Mouse (Mus musculus): ENCODE results near the gene Ankrd27. TPM values are rescaled to one million over a fixed set of nuclear protein-coding genes. Genes with fewer than 3 reads are reported as not detected.

Ankrd27 gene
- polyA plus RNA-seq, 1 experiment from 2014 or later: 25.1 TPM

DNA sequence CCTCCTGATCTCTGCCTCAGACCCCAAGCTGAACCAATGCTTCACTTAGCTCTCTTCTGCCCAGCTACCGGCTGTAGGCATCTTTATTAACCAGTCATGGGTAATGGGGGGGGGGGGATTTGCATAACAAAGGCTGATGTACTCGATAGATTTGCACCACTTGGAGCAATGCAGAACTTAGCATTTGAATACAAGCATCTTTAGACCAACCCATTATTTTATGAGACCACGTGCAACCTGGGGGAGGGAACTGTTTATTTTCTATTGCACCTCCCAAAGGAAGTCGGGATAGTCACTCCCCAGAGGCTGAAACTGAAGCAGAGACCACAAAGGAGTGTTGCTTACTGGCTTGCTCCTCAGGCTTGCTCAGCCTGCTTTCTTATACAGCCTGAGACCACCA lies 31.5 kb downstream of the Ankrd27 start:
- H3K4me2 ChIP-seq (replicated peaks): no peak overlapping the region
- 23% methylated on average over 4 of the region's 4 CpGs for WGBS
- ATAC-seq (ENCODE audit: low FRiP score, low read depth): no peak

DNA sequence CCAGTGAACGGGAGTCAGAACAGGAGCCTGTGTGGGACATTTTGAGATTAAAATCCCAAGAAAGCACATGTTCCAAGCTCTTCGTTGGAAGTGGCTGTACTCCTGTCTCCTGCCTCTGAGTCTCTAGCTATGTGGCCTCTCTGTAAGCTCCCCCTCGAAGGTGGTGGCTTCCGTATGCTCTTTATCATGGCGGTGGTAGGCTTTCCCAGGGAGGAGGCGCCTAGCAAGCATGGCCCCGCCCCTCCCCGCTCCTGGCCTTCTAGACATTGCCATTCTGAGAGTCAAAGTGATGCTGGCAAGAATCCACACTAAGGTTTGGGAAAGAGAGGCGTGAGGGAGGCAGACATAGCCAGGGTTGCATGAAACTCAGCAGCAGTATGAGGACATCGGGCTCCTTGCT lies 36.6 kb downstream of the Ankrd27 start:
- no peaks in the 10 kb centered on the region for H3K27me3 ChIP-seq (replicated peaks)
- ATAC-seq (ENCODE audit: low FRiP score, low read depth): no peak
- no peak overlapping the region for H3K27ac ChIP-seq
- H3K9ac ChIP-seq: no peak overlapping the region
- WGBS: 91% methylated on average over 10 of the region's 10 CpGs
- H3K36me3 ChIP-seq: peaks cover 57% of the 10 kb centered on the region
- H3K9me3 ChIP-seq: no peaks in the 10 kb centered on the region
- no peak overlapping the region for H3K4me2 ChIP-seq (replicated peaks)
- no peak overlapping the region for H3K4me3 ChIP-seq
- no peaks in the 10 kb centered on the region for H3K4me1 ChIP-seq

More for the DNA sequence above, 31.5 kb downstream of the Ankrd27 start:
- Histone ChIP-seq H3K4me3 (no peak overlapping the region), H3K9me3 (no peaks in the 10 kb centered on the region), H3K4me1 (no peaks in the 10 kb centered on the region), H3K27ac (no peak overlapping the region), H3K27me3 (replicated peaks) (no peaks in the 10 kb centered on the region), H3K9ac (no peak overlapping the region), H3K36me3 (peaks cover 64% of the 10 kb centered on the region)

DNA sequence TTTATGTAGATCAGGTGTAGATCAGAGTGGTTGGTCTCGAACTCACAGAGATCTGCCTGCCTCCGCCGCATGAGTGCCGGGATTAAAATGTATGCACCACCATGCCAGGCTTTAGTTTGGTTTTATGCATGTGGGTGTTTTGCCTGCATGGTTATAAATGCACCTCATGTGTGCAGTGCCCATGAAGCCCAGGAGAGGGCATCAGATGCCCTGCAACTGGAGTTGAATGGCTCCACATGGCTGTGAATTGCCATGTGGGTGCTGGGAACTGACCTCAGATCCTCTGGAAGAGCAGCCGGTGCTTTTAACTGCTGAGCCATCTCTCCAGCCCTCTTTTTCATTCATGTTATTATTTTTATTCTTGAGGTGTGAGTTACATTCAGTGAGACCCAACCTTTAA lies 40.0 kb downstream of the Ankrd27 start:
- 98% methylated on average over 5 of the region's 5 CpGs for WGBS
- H3K27ac ChIP-seq: no peak overlapping the region
- H3K27me3 ChIP-seq (replicated peaks): no peaks in the 10 kb centered on the region
- H3K36me3 ChIP-seq: peaks cover 60% of the 10 kb centered on the region
- H3K4me3 ChIP-seq: no peak overlapping the region
- H3K4me1 ChIP-seq: no peaks in the 10 kb centered on the region
- no peak overlapping the region for H3K9ac ChIP-seq
- H3K9me3 ChIP-seq: no peaks in the 10 kb centered on the region
- no peak for ATAC-seq (ENCODE audit: low FRiP score, low read depth)
- H3K4me2 ChIP-seq (replicated peaks): no peak overlapping the region

DNA sequence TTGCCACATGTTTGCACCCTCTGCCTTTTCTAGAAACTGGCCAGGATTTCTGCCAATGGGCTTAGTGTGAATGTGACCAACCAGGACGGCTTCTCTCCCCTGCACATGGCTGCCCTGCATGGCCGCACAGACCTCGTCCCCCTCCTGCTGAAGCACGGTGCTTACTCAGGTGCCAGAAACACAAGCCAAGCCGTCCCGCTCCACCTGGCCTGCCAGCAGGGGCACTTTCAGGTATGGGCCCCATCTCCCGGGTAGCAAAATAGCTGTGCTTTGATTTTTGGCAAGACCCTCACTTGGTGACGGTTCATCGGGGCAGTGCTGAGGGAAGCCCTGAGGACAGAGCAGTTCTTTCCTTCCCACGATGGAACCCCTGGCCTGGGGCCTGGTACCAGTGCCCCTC lies 41.3 kb downstream of the Ankrd27 start:
- 95% methylated on average over 10 of the region's 10 CpGs for WGBS
- Histone ChIP-seq H3K4me2 (replicated peaks) (no peak overlapping the region), H3K4me1 (no peaks in the 10 kb centered on the region), H3K27me3 (replicated peaks) (no peaks in the 10 kb centered on the region), H3K9ac (no peak overlapping the region), H3K4me3 (no peak overlapping the region), H3K27ac (no peak overlapping the region), H3K36me3 (peaks cover 61% of the 10 kb centered on the region), H3K9me3 (no peaks in the 10 kb centered on the region)
- ATAC-seq (ENCODE audit: low FRiP score, low read depth): no peak

DNA sequence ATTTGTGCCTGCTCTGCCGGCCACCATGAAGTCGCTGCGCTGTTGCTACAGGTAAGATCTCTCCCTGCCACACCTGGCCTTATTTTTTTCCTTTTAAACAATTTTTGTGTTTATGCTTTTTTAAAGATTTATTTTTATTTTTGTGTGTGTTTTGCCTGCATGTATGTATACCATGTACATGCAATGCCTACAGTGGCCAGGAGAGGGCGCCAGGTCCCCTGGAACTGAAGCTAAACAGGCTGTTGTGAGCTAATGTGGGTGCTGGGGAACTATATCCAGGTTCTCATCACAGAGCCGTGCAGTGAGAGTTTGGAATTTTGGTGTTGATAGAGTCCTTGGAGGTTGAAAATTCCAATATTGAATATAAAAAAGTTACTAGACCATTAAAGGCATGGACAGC lies 42.5 kb downstream of the Ankrd27 start:
- H3K36me3 ChIP-seq: peaks cover 56% of the 10 kb centered on the region
- 75% methylated on average over 5 of the region's 5 CpGs for WGBS
- H3K9ac ChIP-seq: no peak overlapping the region
- no peak overlapping the region for H3K27ac ChIP-seq
- H3K4me3 ChIP-seq: no peak overlapping the region
- H3K9me3 ChIP-seq: no peaks in the 10 kb centered on the region
- no peaks in the 10 kb centered on the region for H3K27me3 ChIP-seq (replicated peaks)
- H3K4me1 ChIP-seq: no peaks in the 10 kb centered on the region
- H3K4me2 ChIP-seq (replicated peaks): no peak overlapping the region
- no peak for ATAC-seq (ENCODE audit: low FRiP score, low read depth)

DNA sequence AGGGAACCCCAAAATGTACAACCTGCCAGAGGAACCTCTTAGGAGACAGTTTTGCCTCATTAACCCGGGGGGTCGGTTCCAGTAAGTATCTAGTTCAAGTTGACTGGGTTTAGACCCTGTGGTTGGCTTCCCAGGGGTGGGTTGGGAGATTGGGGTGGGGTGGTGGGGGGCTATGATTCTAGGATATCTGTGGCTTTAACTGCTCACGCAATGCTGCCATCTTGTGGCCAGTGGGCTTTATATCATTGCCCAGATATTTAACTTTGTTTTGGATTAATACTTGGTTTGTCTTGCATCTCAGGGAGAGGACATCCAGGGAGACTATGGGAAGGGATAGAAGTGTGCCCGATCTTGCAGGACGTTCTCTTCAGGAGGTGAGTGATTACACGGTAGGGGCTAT lies 50.2 kb downstream of the Ankrd27 start:
- Histone ChIP-seq H3K4me2 (replicated peaks) (no peak overlapping the region), H3K27me3 (replicated peaks) (no peaks in the 10 kb centered on the region), H3K27ac (no peak overlapping the region), H3K9me3 (no peaks in the 10 kb centered on the region), H3K4me1 (no peaks in the 10 kb centered on the region), H3K36me3 (peaks cover 61% of the 10 kb centered on the region), H3K4me3 (no peak overlapping the region), H3K9ac (no peak overlapping the region)
- WGBS: 69% methylated on average over 6 of the region's 6 CpGs
- ATAC-seq (ENCODE audit: low FRiP score, low read depth): no peak

DNA sequence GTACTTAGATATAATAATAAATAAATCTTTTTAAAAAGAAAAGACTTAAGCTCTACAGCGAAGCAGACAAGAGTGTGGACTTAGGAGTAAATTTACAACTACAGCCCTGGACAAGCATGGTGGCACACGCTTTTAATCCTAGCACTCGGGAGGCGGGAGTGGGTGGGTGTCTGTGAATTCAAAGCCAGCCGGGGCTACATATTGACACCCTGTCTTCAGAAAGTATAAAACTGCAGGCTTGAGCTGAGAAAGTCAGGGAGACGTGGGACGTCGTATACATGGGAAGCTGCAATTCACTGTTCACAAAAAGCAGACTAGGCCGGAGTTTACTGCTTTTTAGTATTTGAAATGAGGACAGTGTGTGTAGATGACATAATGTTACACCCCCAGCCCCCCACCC lies 50.8 kb downstream of the Ankrd27 start:
- Histone ChIP-seq H3K9me3 (no peaks in the 10 kb centered on the region), H3K27me3 (replicated peaks) (no peaks in the 10 kb centered on the region), H3K4me1 (no peaks in the 10 kb centered on the region), H3K9ac (no peak overlapping the region), H3K4me2 (replicated peaks) (no peak overlapping the region), H3K4me3 (no peak overlapping the region), H3K36me3 (peaks cover 60% of the 10 kb centered on the region), H3K27ac (no peak overlapping the region)
- ATAC-seq (ENCODE audit: low FRiP score, low read depth): no peak
- WGBS: 93% methylated on average over 9 of the region's 9 CpGs

GRCm38 (mm10) chr7:35640072-35640471 lies 54.0 kb downstream of the Ankrd27 start:
- no peak overlapping the region for H3K9ac ChIP-seq
- no peaks in the 10 kb centered on the region for H3K27me3 ChIP-seq (replicated peaks)
- ATAC-seq (ENCODE audit: low FRiP score, low read depth): no peak
- 87% methylated on average over 6 of the region's 6 CpGs for WGBS
- H3K4me3 ChIP-seq: no peak overlapping the region
- H3K4me1 ChIP-seq: no peaks in the 10 kb centered on the region
- H3K27ac ChIP-seq: no peak overlapping the region
- no peaks in the 10 kb centered on the region for H3K9me3 ChIP-seq
- peaks cover 72% of the 10 kb centered on the region for H3K36me3 ChIP-seq
- H3K4me2 ChIP-seq (replicated peaks): no peak overlapping the region

DNA sequence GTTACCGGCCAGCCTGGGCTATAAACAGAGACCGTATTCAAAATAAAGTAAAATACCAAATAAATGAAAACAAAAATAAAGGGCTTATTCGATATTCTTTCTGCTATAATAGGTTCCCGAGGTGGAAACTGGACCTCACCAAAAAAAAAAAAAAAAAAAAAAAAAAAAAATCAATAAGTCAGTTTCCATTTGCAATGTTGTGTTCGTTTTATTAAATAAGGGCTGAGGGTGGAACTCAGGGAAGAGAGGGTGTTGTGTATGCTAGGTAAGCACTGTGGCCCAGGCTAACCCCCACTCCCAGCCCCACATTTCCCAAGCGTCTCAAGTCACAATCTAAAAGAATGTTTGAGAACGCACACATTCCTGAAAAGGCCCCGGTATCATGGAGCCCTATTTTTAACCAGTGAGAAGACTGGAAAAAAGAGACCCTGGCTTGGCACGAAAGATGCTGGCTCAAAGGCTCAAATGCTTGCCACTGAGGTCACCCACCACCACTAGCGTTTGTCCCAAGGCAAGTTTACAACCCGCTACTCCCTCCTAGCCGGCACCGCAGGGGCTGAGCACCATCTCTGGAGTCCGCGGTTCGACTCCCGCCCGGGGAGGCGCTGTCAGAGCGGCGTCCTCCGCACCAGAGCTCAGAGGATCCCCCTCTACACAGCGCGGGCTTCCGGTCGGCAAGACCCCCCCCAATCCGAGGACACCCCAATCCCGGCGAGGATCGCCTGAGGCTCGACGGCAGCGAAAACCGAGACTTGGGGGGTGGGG lies 60.5 kb downstream of the Ankrd27 start:
- no peaks in the 10 kb centered on the region for H3K4me1 ChIP-seq
- 11% methylated on average over 34 of the region's 34 CpGs for WGBS
- no peak overlapping the region for H3K27ac ChIP-seq
- no peaks in the 10 kb centered on the region for H3K27me3 ChIP-seq (replicated peaks)
- 0 out of 2 replicates have a peak, but pooled peaks cover 5% of the 10 kb centered on the region for H3K9me3 ChIP-seq
- ATAC-seq (ENCODE audit: low FRiP score, low read depth): peak; percentile 69
- peak overlapping the region; percentile 85 for H3K9ac ChIP-seq
- peak overlapping the region; percentile 95 for H3K4me3 ChIP-seq
- H3K36me3 ChIP-seq: peaks cover 32% of the 10 kb centered on the region
- peak overlapping the region; percentile 78 for H3K4me2 ChIP-seq (replicated peaks)

DNA sequence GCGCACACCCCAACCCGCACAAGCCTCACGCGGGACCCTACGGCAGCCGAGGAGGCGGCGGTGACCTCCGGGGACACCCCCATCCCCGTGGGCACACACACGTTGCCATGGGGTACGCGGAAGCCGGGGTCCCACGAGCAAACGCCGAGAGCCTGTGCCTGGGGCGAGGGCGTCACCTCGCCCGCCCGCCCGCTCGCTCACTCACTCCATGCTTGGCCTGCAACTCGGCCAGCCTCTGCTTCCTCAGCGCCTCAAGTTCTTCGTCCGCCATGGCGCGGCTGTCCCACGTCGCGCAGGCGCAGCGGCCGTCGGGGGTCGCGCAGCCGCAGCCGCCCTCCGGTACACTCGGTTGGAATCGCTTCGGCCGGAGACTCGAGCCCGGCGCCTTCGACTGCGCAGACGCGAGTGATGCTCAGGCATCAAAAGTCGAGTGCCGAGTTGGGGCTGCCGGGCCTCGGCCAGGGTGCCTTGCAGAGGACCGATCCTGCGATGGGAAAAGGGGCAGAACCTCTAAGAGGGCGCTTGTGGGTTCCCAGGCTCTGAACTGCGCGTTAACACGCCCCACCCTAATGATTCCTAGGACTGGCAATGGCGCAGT lies 61.2 kb downstream of the Ankrd27 start, which contains the start of gene Pdcd5:
Gene Pdcd5, minus strand, starts transcription at position 421 of the 598 bp plus-strand sequence.
- Histone ChIP-seq H3K4me1 (no peaks in the 10 kb centered on the region), H3K27me3 (replicated peaks) (no peaks in the 10 kb centered on the region), H3K9ac (peak within 1 kb of the TSS; percentile 85), H3K4me3 (peak within 1 kb of the TSS; percentile 95), H3K9me3 (0 out of 2 replicates have a peak, but pooled peaks cover 5% of the 10 kb centered on the region), H3K36me3 (peaks cover 29% of the 10 kb centered on the region), H3K27ac (peak within 1 kb of the TSS; percentile 62; the same call in 1 of the 2 replicates), H3K4me2 (replicated peaks) (peak within 1 kb of the TSS; percentile 78)
- ATAC-seq (ENCODE audit: low FRiP score, low read depth): peak; percentile 92
- under 1% methylated on average over 64 of the region's 64 CpGs for WGBS

- H3K27ac ChIP-seq: no peak overlapping the region
- 70% methylated on average over 9 of the region's 9 CpGs for WGBS
- peaks cover 16% of the 10 kb centered on the region for H3K36me3 ChIP-seq
- H3K27me3 ChIP-seq (replicated peaks): no peaks in the 10 kb centered on the region
- H3K4me3 ChIP-seq: no peak overlapping the region
- no peaks in the 10 kb centered on the region for H3K4me1 ChIP-seq
- H3K4me2 ChIP-seq (replicated peaks): no peak overlapping the region
- no peak for ATAC-seq (ENCODE audit: low FRiP score, low read depth)
- H3K9me3 ChIP-seq: 0 out of 2 replicates have a peak, but pooled peaks cover 5% of the 10 kb centered on the region
- no peak overlapping the region for H3K9ac ChIP-seq
Measured at GRCm38 (mm10) chr7:35648239-35649069, 62.4 kb downstream of the Ankrd27 start.

GRCm38 (mm10) chr7:35649071-35649470 lies 63.0 kb downstream of the Ankrd27 start:
- no peak overlapping the region for H3K4me2 ChIP-seq (replicated peaks)
- 0 out of 2 replicates have a peak, but pooled peaks cover 5% of the 10 kb centered on the region for H3K9me3 ChIP-seq
- WGBS: 46% methylated on average over 3 of the region's 3 CpGs
- no peaks in the 10 kb centered on the region for H3K27me3 ChIP-seq (replicated peaks)
- no peak for ATAC-seq (ENCODE audit: low FRiP score, low read depth)
- H3K36me3 ChIP-seq: peaks cover 11% of the 10 kb centered on the region
- no peak overlapping the region for H3K27ac ChIP-seq
- no peaks in the 10 kb centered on the region for H3K4me1 ChIP-seq
- H3K9ac ChIP-seq: no peak overlapping the region
- H3K4me3 ChIP-seq: no peak overlapping the region

All from neural tube, embryonic 12.5 days (tissue).